In the genomic region with DNA sequence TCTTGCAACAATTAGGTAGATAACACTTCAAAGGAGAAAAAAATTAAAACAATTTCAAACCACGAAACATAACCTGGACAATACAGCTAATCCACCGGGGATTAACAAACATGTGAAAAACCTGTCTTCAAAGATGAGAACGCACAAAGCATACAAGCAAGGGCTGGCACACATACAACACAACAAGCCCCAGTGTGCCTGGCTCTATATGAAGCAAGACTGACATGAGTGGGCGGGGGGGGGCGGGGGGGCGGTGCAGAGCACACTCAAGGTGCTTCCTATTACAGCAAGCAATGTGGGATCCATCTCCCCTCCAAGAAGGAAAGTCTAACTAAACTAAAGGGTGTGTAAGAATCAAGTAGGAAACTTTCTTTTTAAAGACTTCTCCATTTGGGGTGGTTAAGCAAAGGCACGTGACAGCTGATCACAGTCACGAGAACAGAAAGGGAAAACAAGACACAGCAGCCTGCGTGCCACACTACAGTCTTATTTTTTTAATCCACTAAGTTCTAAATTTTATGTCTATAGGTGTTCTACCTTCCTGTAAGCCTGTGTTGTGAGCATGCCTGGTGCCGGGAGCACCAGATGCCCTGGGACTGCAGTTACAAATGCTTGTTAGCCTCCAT, we compare ENCODE assay signal across 8 mouse cellular contexts. TPM values are rescaled to one million over a fixed set of nuclear protein-coding genes. Genes with fewer than 3 reads are reported as not detected.
DNase-seq lines count a peak whose midpoint lies in the region; ATAC-seq and TF ChIP-seq lines count a peak whose summit lies in the region.

No protein-coding gene starts in this region.

- H3K36me3 ChIP-seq in kidney, postnatal 0 days (ENCODE audit: insufficient read depth, low read length) = no peaks in the 10 kb centered on the region
- H3K36me3 ChIP-seq in forebrain, embryonic 12.5 days (replicated peaks) = 0 out of 2 replicates have a peak, but pooled peaks cover 4% of the 10 kb centered on the region

- intact Hi-C loops in left cerebral cortex, postnatal 14 days (cut with DNase I) = no loop called here

- TF ChIP-seq CTCF in kidney, postnatal 0 days (IDR thresholded peaks at IDR 0.05; ENCODE audit: low read depth) = no peak

- peak overlapping the region; percentile 25 for H3K4me2 ChIP-seq in kidney, postnatal 0 days (ENCODE audit: low read length)
- no peak overlapping the region for H3K4me2 ChIP-seq in forebrain, embryonic 12.5 days

- H3K4me1 ChIP-seq in kidney, postnatal 0 days (replicated peaks; ENCODE audit: insufficient read depth, low read length) = peaks cover 10% of the 10 kb centered on the region
- H3K4me1 ChIP-seq in forebrain, embryonic 12.5 days = peaks cover 13% of the 10 kb centered on the region

- H3K9ac ChIP-seq in kidney, postnatal 0 days (ENCODE audit: low read depth, low read length) = no peak overlapping the region
- no peak overlapping the region for H3K9ac ChIP-seq in forebrain, embryonic 12.5 days

- 55% methylated on average over 10 of the region's 10 CpGs for WGBS in kidney, postnatal 0 days
- WGBS in forebrain, embryonic 12.5 days = 81% methylated on average over 10 of the region's 10 CpGs

- 0 out of 2 replicates have a peak, but pooled peaks have one; percentile 5 for ATAC-seq in kidney, postnatal 0 days (replicated peaks; ENCODE audit: low FRiP score, low read depth)
- ATAC-seq in monocyte, adult 5-6 weeks (replicated peaks; ENCODE audit: insufficient number of reproducible peaks, low FRiP score, low TSS enrichment, poor library complexity, severe bottlenecking) = peak; percentile 76
- ATAC-seq in forebrain, embryonic 12.5 days (ENCODE audit: low FRiP score) = no peak

- DNase-seq in kidney, adult 11 months = peak; percentile 27
- DNase-seq in kidney, postnatal 14 days = no peak
- DNase-seq in c-Kit-positive CD71-negative TER-119-negative erythroid progenitor cells, embryonic 14.5 days (ENCODE audit: low read depth) = peak; percentile 45
- peak; percentile 38 for DNase-seq in kidney, postnatal 0 days (ENCODE audit: low spot score)
- DNase-seq in right cerebral cortex, postnatal 25 days = no peak
- no peak for DNase-seq in left cerebral cortex, postnatal 14 days (ENCODE audit: low spot score in 2 of 2)

- H3K27me3 ChIP-seq in kidney, postnatal 0 days (ENCODE audit: insufficient read depth, low read length) = no peaks in the 10 kb centered on the region
- no peaks in the 10 kb centered on the region for H3K27me3 ChIP-seq in forebrain, embryonic 12.5 days

- peak overlapping the region; percentile 37; the same call in 1 of the 2 replicates for H3K27ac ChIP-seq in kidney, postnatal 0 days
- no peak overlapping the region for H3K27ac ChIP-seq in forebrain, embryonic 12.5 days

- no peak overlapping the region for H3K4me3 ChIP-seq in kidney, postnatal 0 days (replicated peaks; ENCODE audit: low read depth, low read length)
- H3K4me3 ChIP-seq in forebrain, embryonic 12.5 days (replicated peaks) = no peak overlapping the region

- H3K9me3 ChIP-seq in kidney, postnatal 0 days (replicated peaks; ENCODE audit: low read length) = no peaks in the 10 kb centered on the region
- H3K9me3 ChIP-seq in forebrain, embryonic 12.5 days = no peaks in the 10 kb centered on the region

RNA-seq across cellular contexts. Expression of gene Slc23a2, which starts 42.3 kb away (rescaled TPM):
- 11.7 and 12.3 TPM in 2 replicates for polyA plus RNA-seq in kidney, postnatal 0 days (2015; fragmentation: Nextera tagmentation; extraction: Ambion mirVana)
- total RNA-seq in monocyte, adult 5-6 weeks (2017) = 15.0 to 28.8 TPM (median 17.0 TPM) in 3 replicates
- total RNA-seq in left cerebral cortex, postnatal 14 days (2021) = 100 to 1,000 TPM; 125 to 132 TPM
- polyA plus RNA-seq in forebrain, embryonic 12.5 days (2016; fragmentation: Nextera tagmentation; extraction: Ambion mirVana) = 14.6 and 18.5 TPM in 2 replicates

Comparison
In these comparisons a context has a peak if more than half of its experiments do, and no peak if none do; other contexts are left out.
1. DNase-seq: peak in kidney, adult 11 months (single experiment), c-Kit-positive CD71-negative TER-119-negative erythroid progenitor cells, embryonic 14.5 days (single experiment) and kidney, postnatal 0 days (single experiment); none in kidney, postnatal 14 days (single experiment), right cerebral cortex, postnatal 25 days (single experiment) and left cerebral cortex, postnatal 14 days (0 of 2).